Mouse (Mus musculus): Measurements from ENCODE around the gene Clip1. TPM values are rescaled to one million over a fixed set of nuclear protein-coding genes. Genes with fewer than 3 reads are reported as not detected.

Gene Clip1
- polyA plus RNA-seq, 1 experiment from 2014 or later = 34.2 TPM

GRCm38 (mm10) chr5:123618558-123618957 lies 65.9 kb downstream of the Clip1 start:
- Histone ChIP-seq H3K9me3 (replicated peaks; ENCODE audit: control insufficient read depth, low read length) (no peaks in the 10 kb centered on the region), H3K4me1 (ENCODE audit: control insufficient read depth, insufficient read depth, low read length) (no peaks in the 10 kb centered on the region), H3K4me3 (ENCODE audit: low read depth, low read length) (no peak overlapping the region), H3K27me3 (ENCODE audit: control insufficient read depth, insufficient read depth, low read length) (no peaks in the 10 kb centered on the region), H3K36me3 (replicated peaks; ENCODE audit: control insufficient read depth, insufficient read depth, low read depth, low read length) (peaks cover 3% of the 10 kb centered on the region), H3K27ac (replicated peaks; ENCODE audit: low read depth, low read length) (no peak overlapping the region), H3K4me2 (ENCODE audit: low read depth, low read length) (no peak overlapping the region), H3K9ac (replicated peaks; ENCODE audit: low read length) (no peak overlapping the region)
- DNase-seq (ENCODE audit: low spot score) = peak; percentile 35
- no peak for ATAC-seq (replicated peaks; ENCODE audit: insufficient number of reproducible peaks, low FRiP score, low TSS enrichment, low read depth)
- WGBS = 73% methylated on average over 2 of the region's 2 CpGs

GRCm38 (mm10) chr5:123614246-123614645 lies 70.2 kb downstream of the Clip1 start:
- no peak overlapping the region for H3K4me3 ChIP-seq (ENCODE audit: low read depth, low read length)
- H3K4me1 ChIP-seq (ENCODE audit: control insufficient read depth, insufficient read depth, low read length) = no peaks in the 10 kb centered on the region
- no peaks in the 10 kb centered on the region for H3K27me3 ChIP-seq (ENCODE audit: control insufficient read depth, insufficient read depth, low read length)
- DNase-seq (ENCODE audit: low spot score) = no peak
- ATAC-seq (replicated peaks; ENCODE audit: insufficient number of reproducible peaks, low FRiP score, low TSS enrichment, low read depth) = no peak
- H3K9me3 ChIP-seq (replicated peaks; ENCODE audit: control insufficient read depth, low read length) = no peaks in the 10 kb centered on the region
- WGBS = 91% methylated on average over 24 of the region's 24 CpGs
- H3K27ac ChIP-seq (replicated peaks; ENCODE audit: low read depth, low read length) = no peak overlapping the region
- no peak overlapping the region for H3K4me2 ChIP-seq (ENCODE audit: low read depth, low read length)
- no peak overlapping the region for H3K9ac ChIP-seq (replicated peaks; ENCODE audit: low read length)
- H3K36me3 ChIP-seq (replicated peaks; ENCODE audit: control insufficient read depth, insufficient read depth, low read depth, low read length) = peaks cover 3% of the 10 kb centered on the region

GRCm38 (mm10) chr5:123609843-123610242 lies 74.6 kb downstream of the Clip1 start:
- no peaks in the 10 kb centered on the region for H3K9me3 ChIP-seq (replicated peaks; ENCODE audit: control insufficient read depth, low read length)
- no peak for ATAC-seq (replicated peaks; ENCODE audit: insufficient number of reproducible peaks, low FRiP score, low TSS enrichment, low read depth)
- 34% methylated on average over 4 of the region's 4 CpGs for WGBS

GRCm38 (mm10) chr5:123609416-123609815 lies 75.0 kb downstream of the Clip1 start:
- 96% methylated on average over 7 of the region's 7 CpGs for WGBS
- no peak for ATAC-seq (replicated peaks; ENCODE audit: insufficient number of reproducible peaks, low FRiP score, low TSS enrichment, low read depth)
- Histone ChIP-seq H3K27ac (replicated peaks; ENCODE audit: low read depth, low read length) (no peak overlapping the region), H3K36me3 (replicated peaks; ENCODE audit: control insufficient read depth, insufficient read depth, low read depth, low read length) (no peaks in the 10 kb centered on the region; the same call in none of the 2 replicates), H3K9me3 (replicated peaks; ENCODE audit: control insufficient read depth, low read length) (no peaks in the 10 kb centered on the region), H3K4me3 (ENCODE audit: low read depth, low read length) (no peak overlapping the region), H3K4me2 (ENCODE audit: low read depth, low read length) (no peak overlapping the region), H3K9ac (replicated peaks; ENCODE audit: low read length) (no peak overlapping the region), H3K4me1 (ENCODE audit: control insufficient read depth, insufficient read depth, low read length) (no peaks in the 10 kb centered on the region), H3K27me3 (ENCODE audit: control insufficient read depth, insufficient read depth, low read length) (no peaks in the 10 kb centered on the region)
- DNase-seq (ENCODE audit: low spot score) = no peak

More at GRCm38 (mm10) chr5:123609843-123610242, 74.6 kb downstream of the Clip1 start:
- H3K36me3 ChIP-seq (replicated peaks; ENCODE audit: control insufficient read depth, insufficient read depth, low read depth, low read length) = no peaks in the 10 kb centered on the region; the same call in none of the 2 replicates
- no peak overlapping the region for H3K27ac ChIP-seq (replicated peaks; ENCODE audit: low read depth, low read length)
- no peaks in the 10 kb centered on the region for H3K4me1 ChIP-seq (ENCODE audit: control insufficient read depth, insufficient read depth, low read length)
- no peaks in the 10 kb centered on the region for H3K27me3 ChIP-seq (ENCODE audit: control insufficient read depth, insufficient read depth, low read length)
- H3K4me2 ChIP-seq (ENCODE audit: low read depth, low read length) = no peak overlapping the region
- DNase-seq (ENCODE audit: low spot score) = peak; percentile 78
- H3K4me3 ChIP-seq (ENCODE audit: low read depth, low read length) = no peak overlapping the region
- H3K9ac ChIP-seq (replicated peaks; ENCODE audit: low read length) = no peak overlapping the region

- H3K27ac ChIP-seq (replicated peaks; ENCODE audit: low read depth, low read length) = no peak overlapping the region
- ATAC-seq (replicated peaks; ENCODE audit: insufficient number of reproducible peaks, low FRiP score, low TSS enrichment, low read depth) (no peak), DNase-seq (ENCODE audit: low spot score) (no peak)
- no peaks in the 10 kb centered on the region; the same call in 1 of the 2 replicates for H3K36me3 ChIP-seq (replicated peaks; ENCODE audit: control insufficient read depth, insufficient read depth, low read depth, low read length)
- no peak overlapping the region for H3K9ac ChIP-seq (replicated peaks; ENCODE audit: low read length)
- no peaks in the 10 kb centered on the region for H3K27me3 ChIP-seq (ENCODE audit: control insufficient read depth, insufficient read depth, low read length)
- H3K4me2 ChIP-seq (ENCODE audit: low read depth, low read length) = no peak overlapping the region
- H3K4me1 ChIP-seq (ENCODE audit: control insufficient read depth, insufficient read depth, low read length) = no peaks in the 10 kb centered on the region
- H3K9me3 ChIP-seq (replicated peaks; ENCODE audit: control insufficient read depth, low read length) = no peaks in the 10 kb centered on the region
- 71% methylated on average over 3 of the region's 3 CpGs for WGBS
- H3K4me3 ChIP-seq (ENCODE audit: low read depth, low read length) = no peak overlapping the region
Measured at GRCm38 (mm10) chr5:123607211-123607669, 77.2 kb downstream of the Clip1 start.

- no peak overlapping the region for H3K4me3 ChIP-seq (ENCODE audit: low read depth, low read length)
- WGBS = 58% methylated on average over 11 of the region's 11 CpGs
- H3K27ac ChIP-seq (replicated peaks; ENCODE audit: low read depth, low read length) = no peak overlapping the region
- H3K4me2 ChIP-seq (ENCODE audit: low read depth, low read length) = no peak overlapping the region
- H3K36me3 ChIP-seq (replicated peaks; ENCODE audit: control insufficient read depth, insufficient read depth, low read depth, low read length) = no peaks in the 10 kb centered on the region; the same call in 1 of the 2 replicates
- no peaks in the 10 kb centered on the region for H3K9me3 ChIP-seq (replicated peaks; ENCODE audit: control insufficient read depth, low read length)
- H3K4me1 ChIP-seq (ENCODE audit: control insufficient read depth, insufficient read depth, low read length) = no peaks in the 10 kb centered on the region
- H3K27me3 ChIP-seq (ENCODE audit: control insufficient read depth, insufficient read depth, low read length) = no peaks in the 10 kb centered on the region
- DNase-seq (ENCODE audit: low spot score) (peak; percentile 11), ATAC-seq (replicated peaks; ENCODE audit: insufficient number of reproducible peaks, low FRiP score, low TSS enrichment, low read depth) (no peak)
- H3K9ac ChIP-seq (replicated peaks; ENCODE audit: low read length) = no peak overlapping the region
Measured at GRCm38 (mm10) chr5:123603496-123603895, 80.9 kb downstream of the Clip1 start.

GRCm38 (mm10) chr5:123602174-123602573 lies 82.2 kb downstream of the Clip1 start:
- no peaks in the 10 kb centered on the region for H3K9me3 ChIP-seq (replicated peaks; ENCODE audit: control insufficient read depth, low read length)
- ATAC-seq (replicated peaks; ENCODE audit: insufficient number of reproducible peaks, low FRiP score, low TSS enrichment, low read depth) (no peak), DNase-seq (ENCODE audit: low spot score) (no peak)
- H3K4me1 ChIP-seq (ENCODE audit: control insufficient read depth, insufficient read depth, low read length) = no peaks in the 10 kb centered on the region
- no peaks in the 10 kb centered on the region for H3K27me3 ChIP-seq (ENCODE audit: control insufficient read depth, insufficient read depth, low read length)
- no peaks in the 10 kb centered on the region; the same call in 1 of the 2 replicates for H3K36me3 ChIP-seq (replicated peaks; ENCODE audit: control insufficient read depth, insufficient read depth, low read depth, low read length)
- H3K4me2 ChIP-seq (ENCODE audit: low read depth, low read length) = no peak overlapping the region
- no peak overlapping the region for H3K9ac ChIP-seq (replicated peaks; ENCODE audit: low read length)
- H3K4me3 ChIP-seq (ENCODE audit: low read depth, low read length) = no peak overlapping the region
- no peak overlapping the region for H3K27ac ChIP-seq (replicated peaks; ENCODE audit: low read depth, low read length)
- 91% methylated on average over 6 of the region's 6 CpGs for WGBS

GRCm38 (mm10) chr5:123599319-123599718 lies 85.1 kb downstream of the Clip1 start:
- ATAC-seq (replicated peaks; ENCODE audit: insufficient number of reproducible peaks, low FRiP score, low TSS enrichment, low read depth) = no peak
- no peak overlapping the region for H3K9ac ChIP-seq (replicated peaks; ENCODE audit: low read length)
- no peaks in the 10 kb centered on the region for H3K4me1 ChIP-seq (ENCODE audit: control insufficient read depth, insufficient read depth, low read length)
- no peak overlapping the region for H3K27ac ChIP-seq (replicated peaks; ENCODE audit: low read depth, low read length)
- H3K9me3 ChIP-seq (replicated peaks; ENCODE audit: control insufficient read depth, low read length) = no peaks in the 10 kb centered on the region
- H3K4me2 ChIP-seq (ENCODE audit: low read depth, low read length) = no peak overlapping the region
- DNase-seq (ENCODE audit: low spot score) = no peak
- H3K27me3 ChIP-seq (ENCODE audit: control insufficient read depth, insufficient read depth, low read length) = no peaks in the 10 kb centered on the region
- H3K4me3 ChIP-seq (ENCODE audit: low read depth, low read length) = no peak overlapping the region
- 44% methylated on average over 6 of the region's 6 CpGs for WGBS
- H3K36me3 ChIP-seq (replicated peaks; ENCODE audit: control insufficient read depth, insufficient read depth, low read depth, low read length) = no peaks in the 10 kb centered on the region
